Mouse (Mus musculus): ENCODE measurements around the gene Tmem239. TPM values are rescaled to one million over a fixed set of nuclear protein-coding genes. Genes with fewer than 3 reads are reported as not detected.

Tmem239 gene
- polyA plus RNA-seq, 2 experiments, result not detected

GRCm38 (mm10) chr2:130386212-130386611, 20.1 kb upstream of the Tmem239 start:
- 57% methylated on average over 1 of the region's 1 CpGs for WGBS (ENCODE audit: insufficient replicate concordance)

DNA sequence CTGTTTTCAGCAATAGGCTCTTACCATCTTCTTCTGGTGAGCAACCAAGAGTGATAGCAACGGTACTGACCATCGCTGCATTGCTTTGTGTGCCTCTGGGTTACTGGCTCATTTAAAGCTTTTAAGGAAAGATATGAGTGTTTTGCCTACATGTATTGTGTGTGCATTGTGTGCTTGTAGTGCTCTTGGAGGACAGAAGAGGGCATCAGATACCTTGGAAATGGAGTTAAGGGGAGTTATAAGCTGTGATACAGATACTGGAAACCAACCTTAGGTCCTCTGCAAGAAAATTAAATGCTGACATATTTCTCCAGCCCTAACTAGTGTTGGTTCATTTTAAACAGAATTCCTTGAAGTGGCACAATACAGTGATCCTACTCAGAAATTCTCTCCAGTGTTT, 17.5 kb upstream of the Tmem239 start:
- H3K9ac ChIP-seq (replicated peaks), result no peak overlapping the region
- no peak overlapping the region for H3K4me2 ChIP-seq (ENCODE audit: low read depth)
- ATAC-seq (ENCODE audit: insufficient read depth) (no peak), DNase-seq (ENCODE audit: low read depth in 3 of 3, low spot score in 3 of 3) (no peak)
- H3K36me3 ChIP-seq (replicated peaks; ENCODE audit: control insufficient read depth, insufficient read depth, low read depth), result no peaks in the 10 kb centered on the region
- WGBS (ENCODE audit: insufficient replicate concordance), result 54% methylated on average over 2 of the region's 2 CpGs
- no peak overlapping the region for H3K4me3 ChIP-seq (ENCODE audit: insufficient read depth in 1 of 2, low read depth in 2 of 2, low read length in 2 of 2)
- H3K27ac ChIP-seq, result no peak overlapping the region
- H3K27me3 ChIP-seq (ENCODE audit: control insufficient read depth, insufficient read depth, low read length), result no peaks in the 10 kb centered on the region
- no peaks in the 10 kb centered on the region for H3K4me1 ChIP-seq (replicated peaks; ENCODE audit: control insufficient read depth in 2 of 2, insufficient read depth in 2 of 2, low read length in 1 of 2)
- H3K9me3 ChIP-seq (ENCODE audit: control insufficient read depth, low read length), result no peaks in the 10 kb centered on the region
- TF ChIP-seq EP300 (IDR thresholded peaks at IDR 0.05; ENCODE audit: low read depth) (no peak), CTCF (IDR thresholded peaks at IDR 0.05; ENCODE audit: low read depth) (peak; percentile 37; the same call in 1 of the 2 replicates)

More at GRCm38 (mm10) chr2:130386212-130386611, 20.1 kb upstream of the Tmem239 start:
- Histone ChIP-seq H3K9me3 (ENCODE audit: control insufficient read depth, low read length) (no peaks in the 10 kb centered on the region), H3K4me2 (ENCODE audit: low read depth) (no peak overlapping the region), H3K36me3 (replicated peaks; ENCODE audit: control insufficient read depth, insufficient read depth, low read depth) (no peaks in the 10 kb centered on the region), H3K4me1 (replicated peaks; ENCODE audit: control insufficient read depth in 2 of 2, insufficient read depth in 2 of 2, low read length in 1 of 2) (no peaks in the 10 kb centered on the region), H3K27me3 (ENCODE audit: control insufficient read depth, insufficient read depth, low read length) (no peaks in the 10 kb centered on the region), H3K9ac (replicated peaks) (no peak overlapping the region), H3K4me3 (ENCODE audit: insufficient read depth in 1 of 2, low read depth in 2 of 2, low read length in 2 of 2) (no peak overlapping the region), H3K27ac (no peak overlapping the region)
- ATAC-seq (ENCODE audit: insufficient read depth) (no peak), DNase-seq (ENCODE audit: low read depth in 3 of 3, low spot score in 3 of 3) (no peak)
- no peak for TF ChIP-seq EP300 (IDR thresholded peaks at IDR 0.05; ENCODE audit: low read depth)
- no peak for TF ChIP-seq CTCF (IDR thresholded peaks at IDR 0.05; ENCODE audit: low read depth)

DNA sequence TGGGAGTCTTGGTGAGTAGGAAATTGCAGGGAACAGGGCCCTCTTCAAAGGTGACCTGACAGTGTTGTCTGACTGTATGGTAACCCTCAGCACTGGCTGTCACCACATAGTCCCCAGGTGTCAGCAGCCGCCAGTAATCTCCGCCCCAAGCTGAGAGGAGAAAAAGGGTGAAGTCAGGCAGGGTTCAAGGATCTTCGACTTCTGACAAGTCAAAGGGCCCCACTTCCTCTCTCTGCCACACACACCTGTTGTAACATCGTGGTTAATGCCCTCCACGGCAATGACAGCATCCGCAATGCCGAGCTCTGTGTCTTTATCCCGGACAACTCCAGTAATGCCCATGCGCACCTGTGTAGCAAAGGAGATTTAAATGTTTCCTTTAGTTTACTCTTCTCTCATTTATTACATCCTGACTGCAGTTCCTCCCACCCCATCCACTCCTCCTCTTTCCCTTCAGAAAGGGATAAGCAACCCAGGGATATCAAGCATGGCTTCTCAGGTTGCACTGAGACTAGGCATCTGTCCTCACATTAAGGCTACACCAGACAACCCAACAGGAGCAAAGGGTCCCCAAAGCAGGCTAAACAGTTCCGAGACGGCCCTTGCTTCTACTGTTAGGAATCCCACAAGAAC, 15.2 kb upstream of the Tmem239 start:
- Histone ChIP-seq H3K4me3 (ENCODE audit: insufficient read depth in 1 of 2, low read depth in 2 of 2, low read length in 2 of 2) (no peak overlapping the region), H3K9me3 (ENCODE audit: control insufficient read depth, low read length) (no peaks in the 10 kb centered on the region), H3K4me2 (ENCODE audit: low read depth) (no peak overlapping the region), H3K36me3 (replicated peaks; ENCODE audit: control insufficient read depth, insufficient read depth, low read depth) (no peaks in the 10 kb centered on the region), H3K4me1 (replicated peaks; ENCODE audit: control insufficient read depth in 2 of 2, insufficient read depth in 2 of 2, low read length in 1 of 2) (no peaks in the 10 kb centered on the region), H3K9ac (replicated peaks) (no peak overlapping the region), H3K27ac (no peak overlapping the region), H3K27me3 (ENCODE audit: control insufficient read depth, insufficient read depth, low read length) (peaks cover 3% of the 10 kb centered on the region; the same call in 1 of the 2 replicates)
- WGBS (ENCODE audit: insufficient replicate concordance), result 64% methylated on average over 11 of the region's 11 CpGs
- ATAC-seq (ENCODE audit: insufficient read depth) (no peak), DNase-seq (ENCODE audit: low read depth in 3 of 3, low spot score in 3 of 3) (no peak)
- TF ChIP-seq CTCF (IDR thresholded peaks at IDR 0.05; ENCODE audit: low read depth), result no peak
- TF ChIP-seq EP300 (IDR thresholded peaks at IDR 0.05; ENCODE audit: low read depth), result no peak

DNA sequence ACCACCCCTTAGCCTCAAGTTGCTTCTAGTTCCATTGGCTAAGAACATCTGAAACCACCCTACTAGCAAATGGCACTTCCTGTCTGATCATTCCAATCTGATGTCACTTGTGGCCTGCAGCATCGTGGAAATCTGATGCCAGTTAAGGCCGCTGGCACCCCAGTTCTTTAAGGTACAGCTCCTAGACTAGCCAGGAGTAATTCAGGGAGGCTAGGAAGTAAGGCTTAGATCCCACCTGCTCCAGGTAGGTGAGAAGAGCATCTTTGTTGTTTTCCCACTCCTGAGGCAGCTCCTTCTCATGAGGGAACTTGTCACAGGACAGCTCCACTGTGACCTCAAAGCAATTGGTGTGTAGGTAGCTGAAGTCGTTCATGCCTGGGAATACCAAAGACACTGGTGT, 13.4 kb upstream of the Tmem239 start:
- H3K4me2 ChIP-seq (ENCODE audit: low read depth), result no peak overlapping the region
- no peak for TF ChIP-seq EP300 (IDR thresholded peaks at IDR 0.05; ENCODE audit: low read depth)
- no peak for TF ChIP-seq CTCF (IDR thresholded peaks at IDR 0.05; ENCODE audit: low read depth)
- 65% methylated on average over 3 of the region's 3 CpGs for WGBS (ENCODE audit: insufficient replicate concordance)
- H3K36me3 ChIP-seq (replicated peaks; ENCODE audit: control insufficient read depth, insufficient read depth, low read depth), result no peaks in the 10 kb centered on the region
- no peak overlapping the region for H3K27ac ChIP-seq
- no peak overlapping the region for H3K9ac ChIP-seq (replicated peaks)
- H3K4me3 ChIP-seq (ENCODE audit: insufficient read depth in 1 of 2, low read depth in 2 of 2, low read length in 2 of 2), result no peak overlapping the region
- H3K9me3 ChIP-seq (ENCODE audit: control insufficient read depth, low read length), result no peaks in the 10 kb centered on the region
- peaks cover 14% of the 10 kb centered on the region for H3K27me3 ChIP-seq (ENCODE audit: control insufficient read depth, insufficient read depth, low read length)
- H3K4me1 ChIP-seq (replicated peaks; ENCODE audit: control insufficient read depth in 2 of 2, insufficient read depth in 2 of 2, low read length in 1 of 2), result no peaks in the 10 kb centered on the region
- DNase-seq (ENCODE audit: low read depth in 3 of 3, low spot score in 3 of 3), result no peak
- no peak for ATAC-seq (ENCODE audit: insufficient read depth)

- no peaks in the 10 kb centered on the region for H3K4me1 ChIP-seq (replicated peaks; ENCODE audit: control insufficient read depth in 2 of 2, insufficient read depth in 2 of 2, low read length in 1 of 2)
- WGBS (ENCODE audit: insufficient replicate concordance), result 76% methylated on average over 10 of the region's 11 CpGs
- H3K9ac ChIP-seq (replicated peaks), result no peak overlapping the region
- H3K27me3 ChIP-seq (ENCODE audit: control insufficient read depth, insufficient read depth, low read length), result peaks cover 21% of the 10 kb centered on the region
- H3K4me3 ChIP-seq (ENCODE audit: insufficient read depth in 1 of 2, low read depth in 2 of 2, low read length in 2 of 2), result no peak overlapping the region
- H3K27ac ChIP-seq, result no peak overlapping the region
- H3K36me3 ChIP-seq (replicated peaks; ENCODE audit: control insufficient read depth, insufficient read depth, low read depth), result no peaks in the 10 kb centered on the region
- H3K4me2 ChIP-seq (ENCODE audit: low read depth), result no peak overlapping the region
- no peak for ATAC-seq (ENCODE audit: insufficient read depth)
- TF ChIP-seq EP300 (IDR thresholded peaks at IDR 0.05; ENCODE audit: low read depth), result no peak
- TF ChIP-seq CTCF (IDR thresholded peaks at IDR 0.05; ENCODE audit: low read depth), result no peak
- no peaks in the 10 kb centered on the region for H3K9me3 ChIP-seq (ENCODE audit: control insufficient read depth, low read length)
- DNase-seq (ENCODE audit: low read depth in 3 of 3, low spot score in 3 of 3), result no peak
Observed at GRCm38 (mm10) chr2:130395696-130396095, 10.6 kb upstream of the Tmem239 start.

Measured in liver, embryonic 14.5 days (tissue).